Mouse (Mus musculus) skeletal muscle tissue, adult 2 months (tissue): ENCODE results near the gene Parp4.

Experiments used
- DNase-seq: peaks from one replicate; pipeline ENCODE4 v3.0.0-alpha.2; 2012; ENCODE audit warnings: low read depth, low spot score

The Parp4 gene

GRCm38 (mm10) chr14:56613212-56613611 is 37.8 kb downstream of the Parp4 start:
- no peak for DNase-seq

GRCm38 (mm10) chr14:56617470-56617869 is 42.1 kb downstream of the Parp4 start:
- DNase-seq: no peak

GRCm38 (mm10) chr14:56620425-56620824 is 45.0 kb downstream of the Parp4 start:
- no peak for DNase-seq

- no peak for DNase-seq
Observed at GRCm38 (mm10) chr14:56626202-56626601, 50.8 kb downstream of the Parp4 start.

- no peak for DNase-seq
Observed at GRCm38 (mm10) chr14:56628336-56628735, 52.9 kb downstream of the Parp4 start.

GRCm38 (mm10) chr14:56631109-56631508 is 55.7 kb downstream of the Parp4 start:
- no peak for DNase-seq

GRCm38 (mm10) chr14:56647206-56647605 is 71.8 kb downstream of the Parp4 start:
- no peak for DNase-seq

- no peak for DNase-seq
Observed at GRCm38 (mm10) chr14:56649448-56649847, 74.0 kb downstream of the Parp4 start.

GRCm38 (mm10) chr14:56665651-56666050 is 90.2 kb downstream of the Parp4 start:
- no peak for DNase-seq

GRCm38 (mm10) chr14:56666909-56667308 is 91.5 kb downstream of the Parp4 start:
- DNase-seq: no peak

- DNase-seq: peak; percentile 99
Observed at GRCm38 (mm10) chr14:56667969-56668802, 92.8 kb downstream of the Parp4 start, which contains the start of gene Mphosph8. Gene Mphosph8, plus strand, starts transcription at chr14:56668248.

GRCm38 (mm10) chr14:56669046-56669620 is 93.7 kb downstream of the Parp4 start:
- no peak for DNase-seq

- no peak for DNase-seq
Observed at GRCm38 (mm10) chr14:56685426-56685825, 110.0 kb downstream of the Parp4 start.

- DNase-seq: no peak
Observed at GRCm38 (mm10) chr14:56689116-56689515, 113.7 kb downstream of the Parp4 start.

GRCm38 (mm10) chr14:56689766-56690165 is 114.3 kb downstream of the Parp4 start:
- no peak for DNase-seq

- DNase-seq: no peak
Observed at GRCm38 (mm10) chr14:56695495-56695894, 120.1 kb downstream of the Parp4 start.

- no peak for DNase-seq
Observed at GRCm38 (mm10) chr14:56697836-56698235, 122.4 kb downstream of the Parp4 start.

GRCm38 (mm10) chr14:56702644-56703043 is 127.2 kb downstream of the Parp4 start:
- no peak for DNase-seq

GRCm38 (mm10) chr14:56705687-56706086 is 130.3 kb downstream of the Parp4 start:
- DNase-seq: no peak
